Mouse (Mus musculus) E14TG2a.4 (cell line): ENCODE data around the gene Cd5l.
"Not testable (repeated sequence)": the region's sequence is repeated elsewhere in the genome, so short reads cannot be mapped to it uniquely, and the experiment has no call there.

Experiments used
- H3K27me3 ChIP-seq: 2 replicates; pipeline ENCODE4 v1.6.1; 2014; ENCODE audit warnings: low read length, control low read depth; ENCODE audit not compliant: insufficient read depth
- H3K36me3 ChIP-seq: 2 replicates; pipeline ENCODE4 v1.6.1; 2014; ENCODE audit warnings: low read length, control low read depth; ENCODE audit not compliant: insufficient read depth
- H3K4me1 ChIP-seq: replicated peaks from 2 replicates; pipeline ENCODE4 v1.6.1; 2014; ENCODE audit warnings: low read depth, low read length, control low read depth
- H3K4me3 ChIP-seq: replicated peaks from 2 replicates; pipeline ENCODE4 v1.5.1; 2014; ENCODE audit warnings: mild to moderate bottlenecking, low read length
- H3K9me3 ChIP-seq: 2 replicates; pipeline ENCODE4 v1.6.1; 2014; ENCODE audit warnings: low read length, control low read depth
- CTCF ChIP-seq: conservative IDR thresholded peaks from 2 replicates; pipeline ENCODE4 v1.5.1; 2014; ENCODE audit warnings: low read length
- NANOG ChIP-seq: IDR thresholded peaks from 2 replicates; pipeline ENCODE4 v1.6.1; 2014; ENCODE audit warnings: borderline replicate concordance, low read length, mixed read lengths
- POU5F1 ChIP-seq: IDR thresholded peaks from 2 replicates; pipeline ENCODE4 v1.6.1; 2014; ENCODE audit warnings: low read length, borderline replicate concordance

The Cd5l gene

GRCm38 (mm10) chr3:87357581-87357980 lies at the start of gene Cd5l:
Cd5l (plus strand) TSS chr3:87357881.
- TF ChIP-seq POU5F1 (no peak), NANOG (no peak), CTCF (no peak)
- Histone ChIP-seq H3K9me3 (no peaks in the 10 kb centered on the region), H3K4me3 (no peak within 1 kb of the TSS), H3K4me1 (no peaks in the 10 kb centered on the region), H3K27me3 (no peaks in the 10 kb centered on the region), H3K36me3 (no peaks in the 10 kb centered on the region)

GRCm38 (mm10) chr3:87309922-87310321 lies 47.8 kb upstream of the Cd5l start:
- Histone ChIP-seq H3K9me3 (no peaks in the 10 kb centered on the region), H3K27me3 (no peaks in the 10 kb centered on the region), H3K4me3 (no peak overlapping the region), H3K36me3 (no peaks in the 10 kb centered on the region), H3K4me1 (no peaks in the 10 kb centered on the region)
- TF ChIP-seq POU5F1 (no peak), CTCF (no peak), NANOG (no peak)

GRCm38 (mm10) chr3:87322557-87322956 lies 35.1 kb upstream of the Cd5l start:
- TF ChIP-seq CTCF (no peak), POU5F1 (no peak), NANOG (no peak)
- H3K27me3 ChIP-seq = no peaks in the 10 kb centered on the region
- H3K4me1 ChIP-seq = peaks cover 4% of the 10 kb centered on the region; the same call in 1 of the 2 replicates
- H3K9me3 ChIP-seq = no peaks in the 10 kb centered on the region
- H3K36me3 ChIP-seq = no peaks in the 10 kb centered on the region
- peak overlapping the region; percentile 67 for H3K4me3 ChIP-seq

- H3K4me3 ChIP-seq = no peak overlapping the region
- no peaks in the 10 kb centered on the region for H3K27me3 ChIP-seq
- TF ChIP-seq POU5F1 (no peak), NANOG (no peak), CTCF (no peak)
- no peaks in the 10 kb centered on the region for H3K36me3 ChIP-seq
- H3K9me3 ChIP-seq = no peaks in the 10 kb centered on the region
- peaks cover 4% of the 10 kb centered on the region; the same call in 1 of the 2 replicates for H3K4me1 ChIP-seq
These were observed 33.9 kb upstream of the Cd5l start for GRCm38 (mm10) chr3:87323778-87324177.

GRCm38 (mm10) chr3:87337899-87338298 lies 19.8 kb upstream of the Cd5l start:
- Histone ChIP-seq H3K4me1 (no peaks in the 10 kb centered on the region), H3K4me3 (no peak overlapping the region), H3K27me3 (0 out of 2 replicates have a peak, but pooled peaks cover 3% of the 10 kb centered on the region), H3K9me3 (peaks cover 11% of the 10 kb centered on the region), H3K36me3 (no peaks in the 10 kb centered on the region)
- TF ChIP-seq NANOG (no peak), POU5F1 (no peak), CTCF (no peak)

- not testable (repeated sequence) for H3K9me3 ChIP-seq, H3K27me3 ChIP-seq, H3K4me3 ChIP-seq, H3K36me3 ChIP-seq, H3K4me1 ChIP-seq
These were observed 6.7 kb upstream of the Cd5l start for GRCm38 (mm10) chr3:87350992-87351391.

- no peak for TF ChIP-seq NANOG
- Histone ChIP-seq H3K9me3 (no peaks in the 10 kb centered on the region), H3K4me1 (no peaks in the 10 kb centered on the region), H3K27me3 (no peaks in the 10 kb centered on the region), H3K36me3 (no peaks in the 10 kb centered on the region), H3K4me3 (no peak overlapping the region)
These were observed 1.5 kb downstream of the Cd5l start for GRCm38 (mm10) chr3:87359215-87359614.

- no peaks in the 10 kb centered on the region for H3K9me3 ChIP-seq
- H3K4me1 ChIP-seq = no peaks in the 10 kb centered on the region
- TF ChIP-seq NANOG (no peak), POU5F1 (no peak), CTCF (no peak)
- H3K36me3 ChIP-seq = no peaks in the 10 kb centered on the region
- no peak overlapping the region for H3K4me3 ChIP-seq
- H3K27me3 ChIP-seq = no peaks in the 10 kb centered on the region
These were observed 2.8 kb downstream of the Cd5l start for GRCm38 (mm10) chr3:87360466-87360865.

- Histone ChIP-seq H3K27me3 (no peaks in the 10 kb centered on the region), H3K4me1 (no peaks in the 10 kb centered on the region), H3K4me3 (no peak overlapping the region), H3K36me3 (no peaks in the 10 kb centered on the region), H3K9me3 (no peaks in the 10 kb centered on the region)
- TF ChIP-seq POU5F1 (no peak), NANOG (no peak), CTCF (no peak)
These were observed 8.0 kb downstream of the Cd5l start for GRCm38 (mm10) chr3:87365691-87366090.

- no peaks in the 10 kb centered on the region for H3K4me1 ChIP-seq
- no peak overlapping the region for H3K4me3 ChIP-seq
- no peaks in the 10 kb centered on the region for H3K27me3 ChIP-seq
- H3K9me3 ChIP-seq = no peaks in the 10 kb centered on the region
- H3K36me3 ChIP-seq = no peaks in the 10 kb centered on the region
- no peak for TF ChIP-seq POU5F1
- no peak for TF ChIP-seq NANOG
- no peak for TF ChIP-seq CTCF
These were observed 9.8 kb downstream of the Cd5l start for GRCm38 (mm10) chr3:87367511-87367910.
